Mouse (Mus musculus) G1E (cell line): ENCODE measurements around the gene Pax7. TPM values are rescaled to one million over a fixed set of nuclear protein-coding genes. Genes with fewer than 3 reads are reported as not detected.

Source experiments
- ATAC-seq: 2 replicates; pipeline ENCODE4 v1.8.0; 2016; ENCODE audit warnings: mild to moderate bottlenecking; ENCODE audit not compliant: insufficient number of reproducible peaks, poor library complexity, low FRiP score, severe bottlenecking; ENCODE audit errors: extremely low read depth
- DNase-seq: peaks from one replicate; pipeline ENCODE4 v3.0.0; 2012; ENCODE audit warnings: low spot score
- H3K27me3 ChIP-seq: 2 replicates; pipeline ENCODE4 v1.6.1; 2012; ENCODE audit warnings: mild to moderate bottlenecking, low read length, inconsistent platforms; ENCODE audit not compliant: insufficient read depth
- H3K36me3 ChIP-seq: replicated peaks from 2 replicates; pipeline ENCODE3; 2012; ENCODE audit warnings: mild to moderate bottlenecking, inconsistent platforms
- H3K4me1 ChIP-seq: 2 replicates; pipeline ENCODE4 v1.6.1; 2012; ENCODE audit warnings: low read depth, low read length, inconsistent platforms, mixed read lengths; ENCODE audit not compliant: insufficient read depth
- H3K4me3 ChIP-seq: 2 replicates; pipeline ENCODE4 v1.5.1; 2012; ENCODE audit warnings: low read depth, mild to moderate bottlenecking, inconsistent platforms, low read length, moderate library complexity, mixed read lengths
- H3K9me3 ChIP-seq: replicated peaks from 2 replicates; pipeline ENCODE4 v1.6.1; 2012; ENCODE audit warnings: inconsistent platforms
- CTCF ChIP-seq: IDR thresholded peaks from 2 replicates; pipeline ENCODE4 v1.5.1; 2012; ENCODE audit warnings: low read depth, low read length, inconsistent platforms, mixed read lengths
- GATA1 ChIP-seq: IDR thresholded peaks from 2 replicates; pipeline ENCODE4 v1.6.1; 2012; ENCODE audit warnings: borderline replicate concordance, low read length, inconsistent platforms, mixed read lengths
- GATA2 ChIP-seq: IDR thresholded peaks from 2 replicates; pipeline ENCODE4 v1.6.1; 2012; ENCODE audit warnings: low read depth, low read length, inconsistent platforms, borderline replicate concordance
- POLR2AphosphoS5 ChIP-seq: IDR thresholded peaks from 2 replicates; pipeline ENCODE4 v1.6.1; 2012; ENCODE audit warnings: low read depth, low read length, inconsistent platforms; ENCODE audit not compliant: insufficient replicate concordance
- TAL1 ChIP-seq: conservative IDR thresholded peaks from 2 replicates; pipeline ENCODE4 v1.6.1; 2012; ENCODE audit warnings: low read depth, low read length, inconsistent platforms, mixed read lengths
- polyA plus RNA-seq: library from polyadenylated mRNA; stranded (reverse); fragments of >175 nt; gene quantifications from 2 replicates; pipeline ENCODE4 v1.2.3, GENCODE M21; 2012
- total RNA-seq, 2 experiments: library from RNA; stranded (forward) in 1 of 2; stranded (reverse) in 1 of 2; fragments of 200-1000 nt in 1 of 2; fragments of >200 nt in 1 of 2; fragmentation: Nextera tagmentation in 1 of 2; gene quantifications; 2 replicates each; pipeline ENCODE4 v1.2.3; 2014 to 2017

The Pax7 gene
- total and polyA plus RNA-seq, 3 experiments, result 0.11 TPM; not detected in 2

DNA sequence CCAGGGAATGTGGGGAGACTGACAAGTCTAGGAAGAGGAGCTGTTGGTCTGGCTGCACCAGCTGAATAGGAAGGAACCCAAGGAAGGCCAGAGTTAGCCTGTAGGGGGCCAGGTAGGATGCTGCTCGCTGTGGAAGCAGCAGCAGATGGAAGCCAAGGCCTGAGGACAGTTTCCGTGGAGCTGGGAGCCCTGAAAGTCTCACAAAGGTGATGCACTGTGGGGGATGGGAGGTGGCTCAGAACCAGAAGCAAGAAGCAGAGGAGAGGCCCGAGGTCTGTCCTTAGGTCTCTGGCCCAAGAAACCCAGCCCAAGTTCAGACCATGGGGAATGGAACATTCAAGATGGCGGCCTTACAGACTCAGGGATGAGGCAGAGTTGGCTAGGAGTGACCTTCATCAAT is 109.0 kb downstream of the Pax7 start:
- H3K36me3 ChIP-seq, result no peaks in the 10 kb centered on the region
- TF ChIP-seq CTCF (no peak), GATA1 (no peak), TAL1 (no peak), POLR2AphosphoS5 (no peak), GATA2 (no peak)
- DNase-seq (no peak), ATAC-seq (no peak)
- no peaks in the 10 kb centered on the region for H3K27me3 ChIP-seq
- no peak overlapping the region for H3K4me3 ChIP-seq
- H3K9me3 ChIP-seq, result peaks cover 83% of the 10 kb centered on the region
- H3K4me1 ChIP-seq, result no peaks in the 10 kb centered on the region

DNA sequence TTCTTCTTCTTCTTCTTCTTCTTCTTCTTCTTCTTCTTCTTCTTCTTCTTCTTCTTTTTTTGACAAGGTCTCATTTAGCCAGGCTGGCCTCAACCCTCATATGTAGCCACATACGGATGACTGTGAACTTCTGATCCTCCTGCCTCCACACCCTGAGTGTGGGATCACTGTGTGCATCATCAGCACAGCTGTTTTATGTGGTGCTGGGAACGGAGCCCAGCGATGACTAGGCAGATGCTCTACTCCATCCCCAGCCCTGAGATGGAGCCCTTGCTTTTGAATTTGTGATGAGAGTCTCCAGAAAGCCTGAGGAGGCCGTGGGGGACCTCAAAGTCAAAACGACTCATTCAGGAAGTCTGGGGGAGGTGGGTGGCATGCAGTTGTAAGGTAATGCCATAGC is 114.3 kb downstream of the Pax7 start:
- no peak overlapping the region for H3K4me3 ChIP-seq
- DNase-seq (no peak), ATAC-seq (no peak)
- H3K9me3 ChIP-seq, result peaks cover 81% of the 10 kb centered on the region
- no peaks in the 10 kb centered on the region for H3K4me1 ChIP-seq
- no peaks in the 10 kb centered on the region for H3K36me3 ChIP-seq
- no peaks in the 10 kb centered on the region for H3K27me3 ChIP-seq
- TF ChIP-seq GATA2 (no peak), TAL1 (no peak), GATA1 (no peak), CTCF (no peak), POLR2AphosphoS5 (no peak)

DNA sequence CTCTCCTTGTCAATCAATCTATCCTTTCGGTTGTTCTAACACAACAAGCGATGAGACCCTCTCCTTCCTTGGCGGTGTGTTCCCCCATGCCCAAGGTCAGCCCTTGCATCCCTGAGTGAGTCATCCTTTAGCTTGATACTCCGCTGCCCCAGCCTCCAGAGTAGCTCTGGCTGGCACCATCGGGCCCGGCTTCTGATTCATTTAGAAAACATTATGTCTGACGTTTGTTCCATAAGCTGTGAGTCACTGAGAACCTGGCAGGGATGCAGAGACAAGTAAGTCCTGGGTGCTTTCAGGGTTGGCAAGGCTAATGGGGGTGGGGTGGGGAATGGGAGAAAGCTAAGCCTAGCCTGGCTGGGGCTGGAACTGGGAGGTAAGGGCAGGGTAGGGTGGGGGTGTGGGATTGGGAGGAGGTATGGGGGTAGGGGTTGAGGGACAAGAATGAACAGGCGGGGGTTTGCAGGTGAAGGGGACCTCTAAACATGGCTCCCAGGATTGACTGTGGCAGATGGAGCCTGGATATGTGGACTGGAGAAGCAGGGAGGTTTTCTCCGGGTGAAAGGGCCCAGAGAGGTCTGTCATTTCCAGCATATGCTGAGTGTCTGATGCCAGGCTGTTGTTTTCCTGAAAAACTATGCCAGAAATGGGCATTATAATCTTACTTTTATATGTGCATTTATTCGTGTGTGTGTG is 116.7 kb downstream of the Pax7 start:
- no peak overlapping the region for H3K4me3 ChIP-seq
- H3K9me3 ChIP-seq, result peaks cover 73% of the 10 kb centered on the region
- TF ChIP-seq TAL1 (no peak), CTCF (no peak)
- ATAC-seq, result no peak
- no peaks in the 10 kb centered on the region for H3K4me1 ChIP-seq
- no peaks in the 10 kb centered on the region for H3K36me3 ChIP-seq
- H3K27me3 ChIP-seq, result no peaks in the 10 kb centered on the region
- DNase-seq, result no peak

DNA sequence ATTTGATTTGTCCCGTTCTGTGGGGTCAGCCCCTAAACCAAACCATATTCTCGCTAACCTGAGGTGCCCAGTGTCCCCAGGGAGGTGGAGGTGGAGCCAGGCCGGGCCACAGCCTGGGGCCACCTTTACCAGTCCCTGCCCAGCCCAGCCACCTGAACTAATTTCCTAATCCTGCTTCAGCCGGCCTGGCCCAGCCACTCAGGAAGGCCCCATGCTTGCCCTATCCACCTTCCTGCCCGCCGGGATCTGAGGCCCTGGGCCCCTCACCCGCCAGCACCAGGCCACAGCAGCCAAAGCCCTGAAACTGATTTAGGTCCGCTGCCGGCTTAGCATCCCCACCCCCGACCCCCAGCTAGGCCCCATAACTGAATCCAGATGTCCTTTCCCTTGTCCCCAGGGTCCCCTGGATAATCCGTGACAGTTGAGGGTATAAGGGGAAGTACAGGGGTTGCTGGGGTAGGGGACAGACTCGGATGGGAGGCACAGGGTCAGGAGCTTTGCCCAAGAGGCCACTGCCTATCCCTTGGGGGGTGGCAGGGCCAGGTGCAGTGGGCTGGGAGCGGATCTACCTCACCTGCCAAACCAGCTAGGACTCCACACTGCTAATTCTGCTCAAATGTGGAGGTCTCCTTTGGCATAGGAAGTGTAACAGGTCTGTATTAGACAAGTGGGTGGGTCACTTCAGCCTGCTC is 117.9 kb downstream of the Pax7 start:
- H3K36me3 ChIP-seq, result no peaks in the 10 kb centered on the region
- no peak overlapping the region; the same call in 1 of the 2 replicates for H3K4me3 ChIP-seq
- H3K9me3 ChIP-seq, result peaks cover 73% of the 10 kb centered on the region
- no peaks in the 10 kb centered on the region for H3K4me1 ChIP-seq
- no peaks in the 10 kb centered on the region for H3K27me3 ChIP-seq
- DNase-seq, result no peak
- ATAC-seq, result no peak
- TF ChIP-seq GATA2 (no peak), POLR2AphosphoS5 (no peak), CTCF (no peak), GATA1 (no peak), TAL1 (no peak)

DNA sequence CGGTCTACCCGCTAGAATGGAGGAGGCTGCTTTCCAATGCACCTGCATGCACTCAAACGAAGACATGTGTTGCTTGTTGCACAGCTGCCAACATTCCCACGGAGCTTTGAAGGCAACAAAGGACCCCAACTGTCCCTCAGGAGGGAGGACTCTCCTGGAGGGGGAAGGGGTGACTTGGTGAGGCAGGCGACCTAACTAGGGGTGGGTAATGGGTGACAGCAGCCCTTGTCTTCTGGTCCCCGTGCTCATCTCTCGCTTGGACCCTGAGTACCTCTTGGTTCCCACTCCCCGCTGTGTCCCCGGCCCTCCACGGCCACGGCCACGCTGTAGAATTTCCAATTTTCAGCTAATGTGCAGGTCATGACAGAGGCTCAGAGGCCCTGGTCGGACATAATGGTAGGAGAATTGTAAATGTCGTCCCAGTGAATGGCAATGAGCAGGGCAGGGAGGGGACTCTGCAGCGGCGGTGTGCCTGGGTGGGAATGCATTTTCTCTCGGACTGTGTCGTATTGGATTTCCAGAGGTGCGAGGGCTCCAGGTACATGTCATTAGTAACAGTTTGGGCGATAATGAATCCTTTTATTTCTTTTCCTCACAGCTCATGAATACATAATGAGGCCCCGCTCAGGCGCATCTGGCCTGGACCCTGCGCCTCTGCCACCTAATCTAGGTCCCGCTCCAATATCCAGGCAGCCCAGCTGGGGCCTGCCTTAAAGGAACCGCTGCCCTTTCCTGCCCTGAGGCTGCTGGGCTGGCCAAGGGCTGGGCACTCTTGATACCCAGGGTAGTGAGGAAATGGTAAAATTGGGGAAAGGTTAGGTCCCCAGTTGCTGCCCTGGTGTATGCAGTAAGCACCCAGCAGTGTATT is 122.6 kb downstream of the Pax7 start:
- TF ChIP-seq CTCF (no peak), GATA1 (no peak), TAL1 (no peak), GATA2 (no peak), POLR2AphosphoS5 (no peak)
- peaks cover 73% of the 10 kb centered on the region for H3K9me3 ChIP-seq
- H3K4me3 ChIP-seq, result no peak overlapping the region
- H3K4me1 ChIP-seq, result no peaks in the 10 kb centered on the region
- DNase-seq, result no peak
- no peaks in the 10 kb centered on the region for H3K27me3 ChIP-seq
- no peak for ATAC-seq
- H3K36me3 ChIP-seq, result no peaks in the 10 kb centered on the region

DNA sequence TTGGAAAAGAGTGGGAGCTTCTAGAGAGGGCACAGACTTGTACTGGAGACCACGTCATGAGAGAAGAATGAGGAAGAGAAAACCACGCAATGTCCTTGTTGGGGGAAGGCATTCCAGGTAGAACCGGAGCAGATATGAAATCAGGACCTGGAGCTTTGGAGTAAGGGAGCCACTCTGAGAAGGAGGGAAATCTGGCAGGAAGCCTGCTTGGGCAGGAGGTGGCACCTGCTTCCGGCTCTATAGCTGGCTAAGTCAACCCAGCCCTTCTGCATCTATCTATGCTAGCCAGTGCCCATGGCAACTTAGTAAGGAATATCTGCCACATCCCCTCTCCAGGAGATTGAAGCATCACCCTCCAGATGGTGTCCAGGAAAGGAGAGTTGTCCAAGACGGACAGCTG is 127.3 kb downstream of the Pax7 start:
- H3K4me1 ChIP-seq, result no peaks in the 10 kb centered on the region
- no peak for TF ChIP-seq TAL1
- no peak for TF ChIP-seq GATA1
- no peak for TF ChIP-seq POLR2AphosphoS5
- TF ChIP-seq GATA2, result no peak
- TF ChIP-seq CTCF, result no peak
- no peaks in the 10 kb centered on the region for H3K36me3 ChIP-seq
- DNase-seq (no peak), ATAC-seq (no peak)
- peaks cover 76% of the 10 kb centered on the region for H3K9me3 ChIP-seq
- H3K4me3 ChIP-seq, result no peak overlapping the region
- H3K27me3 ChIP-seq, result no peaks in the 10 kb centered on the region
